Mouse (Mus musculus) cerebellum, adult 9-10 months (tissue): ENCODE results near the gene Med22.
"Not testable (repeated sequence)": the region's sequence is repeated elsewhere in the genome, so short reads cannot be mapped to it uniquely, and the experiment has no call there.

Source experiments
- DNase-seq: peaks from one replicate; pipeline ENCODE4 v3.0.0; 2022

Gene Med22

DNA sequence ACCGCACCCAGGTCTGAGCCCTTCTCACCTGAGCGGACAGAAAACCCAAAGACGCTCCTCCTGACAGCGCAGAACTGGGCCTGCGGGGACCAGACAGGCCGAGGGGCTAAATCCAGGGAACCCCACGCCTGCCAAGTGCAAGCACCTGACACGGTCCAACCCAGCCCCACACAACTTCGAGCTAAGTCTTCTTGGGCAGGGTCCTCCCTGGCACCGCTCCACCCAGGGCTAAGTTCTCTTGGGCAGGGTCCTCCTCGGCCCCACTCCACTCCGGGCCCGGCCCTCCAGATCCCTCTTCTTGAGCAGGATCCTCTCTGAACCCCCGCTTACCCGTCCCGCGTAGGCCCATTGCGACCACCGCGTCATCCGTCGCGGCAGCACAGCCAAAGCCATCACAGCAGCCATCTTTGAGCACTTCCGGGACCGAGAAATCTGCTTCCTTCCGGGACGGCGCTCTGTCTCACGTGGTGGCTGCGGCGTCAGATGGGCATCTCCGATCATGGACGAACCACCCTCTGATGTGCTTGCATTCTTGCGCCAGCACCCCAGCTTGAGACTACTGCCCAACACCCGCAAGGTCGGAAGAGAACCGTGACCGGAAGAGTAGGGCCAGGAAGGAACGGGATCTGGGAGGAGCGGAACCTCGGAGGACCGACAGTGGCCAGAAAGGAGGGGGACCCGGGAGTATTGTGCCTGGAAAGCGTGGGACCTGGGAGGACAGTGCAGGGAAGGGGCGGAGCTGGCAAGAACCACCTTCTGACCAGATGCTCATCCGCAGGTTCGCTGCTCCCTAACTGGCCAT is 5.7 kb upstream of the Med22 start, which contains the start of the genes Surf2 and Surf1:
Gene Surf2 (plus strand): TSS at position 441 of the 802 bp plus-strand sequence.
Gene Surf1 (minus strand): TSS at position 604 of the 802 bp plus-strand sequence.
- DNase-seq: peak; percentile 83

- DNase-seq: no peak
These were observed 3.9 kb upstream of the Med22 start for GRCm38 (mm10) chr2:26914148-26914941.

DNA sequence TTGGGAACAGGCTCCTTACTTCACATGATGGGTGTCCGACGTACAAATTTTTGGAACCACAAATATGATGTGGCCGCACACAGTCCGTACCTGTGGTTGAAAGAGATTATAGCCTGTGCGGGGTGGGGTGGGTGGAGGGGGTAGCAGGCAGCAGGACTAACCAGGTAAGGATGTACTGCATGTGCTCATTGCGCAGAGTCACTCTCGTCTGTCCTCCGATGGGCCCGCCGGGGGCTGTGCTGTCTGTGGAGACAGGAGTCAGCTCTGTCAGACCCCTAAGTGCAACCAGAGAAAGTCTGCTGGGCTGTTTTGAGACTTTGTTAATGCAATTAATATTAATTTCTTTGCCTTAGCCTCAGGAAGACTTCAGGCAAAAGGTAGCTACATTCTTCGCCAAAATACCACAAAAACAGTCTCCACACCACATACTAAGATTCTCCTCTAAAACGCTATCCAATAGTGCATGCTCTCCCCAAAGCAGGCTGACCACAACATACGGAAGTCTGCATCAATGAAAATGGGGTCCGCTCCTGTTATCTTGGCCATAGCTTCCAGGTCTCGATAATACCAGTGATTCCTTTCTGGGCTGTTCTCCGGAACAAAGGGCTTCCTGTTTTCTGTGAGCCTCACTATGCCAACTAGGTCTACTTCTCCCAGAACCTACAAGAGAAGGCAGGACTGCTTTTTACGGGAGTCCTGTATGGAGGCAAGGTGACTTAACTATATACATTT is 3.1 kb upstream of the Med22 start:
- DNase-seq: no peak

DNA sequence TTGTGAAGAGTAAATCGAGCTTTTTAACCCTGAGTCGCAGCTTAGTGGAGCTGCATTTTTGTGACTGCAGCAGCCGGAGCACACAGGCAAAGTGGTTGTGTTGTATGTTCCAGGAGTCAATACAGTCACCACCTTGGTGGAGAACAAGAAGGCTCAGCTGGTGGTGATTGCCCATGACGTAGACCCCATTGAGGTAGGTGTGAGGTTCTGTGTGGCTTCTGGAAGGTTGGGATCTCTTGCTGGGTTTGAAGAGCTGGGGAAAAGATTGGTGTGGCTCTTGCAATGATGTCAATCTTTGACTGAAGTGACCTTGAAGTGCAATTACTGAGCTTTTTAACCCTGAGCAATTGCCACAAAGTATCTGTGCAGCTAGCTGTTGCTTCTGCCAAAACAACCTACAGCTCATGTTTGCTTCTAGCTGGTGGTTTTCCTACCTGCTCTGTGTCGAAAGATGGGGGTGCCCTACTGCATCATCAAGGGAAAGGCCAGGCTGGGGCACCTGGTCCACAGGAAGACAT is 1.8 kb upstream of the Med22 start:
- DNase-seq: peak; percentile 42

GRCm38 (mm10) chr2:26910994-26911765 is 703 bp upstream of the Med22 start:
- peak; percentile 50 for DNase-seq

GRCm38 (mm10) chr2:26909387-26909784 is 1.1 kb downstream of the Med22 start:
- DNase-seq: no peak

- peak; percentile 37 for DNase-seq
These were observed 1.6 kb downstream of the Med22 start for GRCm38 (mm10) chr2:26908710-26909386.

DNA sequence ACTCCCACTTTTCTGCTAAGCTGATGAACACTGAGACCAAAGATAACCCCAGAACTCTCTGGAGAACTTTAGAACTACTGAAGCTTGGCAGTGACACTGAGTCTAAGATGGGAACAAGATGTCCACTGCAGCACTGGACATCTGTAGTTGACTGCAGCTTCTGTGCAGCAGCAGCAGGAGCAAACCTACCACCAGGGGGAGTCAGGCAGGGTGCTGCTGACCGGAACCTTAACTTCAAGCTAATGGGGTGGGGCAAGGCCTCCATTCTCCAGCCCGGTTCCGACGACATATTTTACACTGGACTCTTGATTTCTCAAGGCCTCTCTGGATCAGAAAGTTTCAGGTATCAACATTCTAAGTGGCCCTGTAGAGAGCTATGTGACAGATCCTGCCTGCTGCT is 3.4 kb downstream of the Med22 start:
- DNase-seq: peak; percentile 46

- DNase-seq: no peak
These were observed 4.0 kb downstream of the Med22 start for GRCm38 (mm10) chr2:26906431-26906830.

- no peak for DNase-seq
These were observed 4.5 kb downstream of the Med22 start for GRCm38 (mm10) chr2:26905936-26906335.

GRCm38 (mm10) chr2:26903311-26903710 is 7.2 kb downstream of the Med22 start:
- DNase-seq: no peak

- peak; percentile 95 for DNase-seq
These were observed 7.8 kb downstream of the Med22 start, which contains the start of gene Surf6 for GRCm38 (mm10) chr2:26902467-26903220. Gene Surf6 (minus strand): TSS chr2:26902879.

DNA sequence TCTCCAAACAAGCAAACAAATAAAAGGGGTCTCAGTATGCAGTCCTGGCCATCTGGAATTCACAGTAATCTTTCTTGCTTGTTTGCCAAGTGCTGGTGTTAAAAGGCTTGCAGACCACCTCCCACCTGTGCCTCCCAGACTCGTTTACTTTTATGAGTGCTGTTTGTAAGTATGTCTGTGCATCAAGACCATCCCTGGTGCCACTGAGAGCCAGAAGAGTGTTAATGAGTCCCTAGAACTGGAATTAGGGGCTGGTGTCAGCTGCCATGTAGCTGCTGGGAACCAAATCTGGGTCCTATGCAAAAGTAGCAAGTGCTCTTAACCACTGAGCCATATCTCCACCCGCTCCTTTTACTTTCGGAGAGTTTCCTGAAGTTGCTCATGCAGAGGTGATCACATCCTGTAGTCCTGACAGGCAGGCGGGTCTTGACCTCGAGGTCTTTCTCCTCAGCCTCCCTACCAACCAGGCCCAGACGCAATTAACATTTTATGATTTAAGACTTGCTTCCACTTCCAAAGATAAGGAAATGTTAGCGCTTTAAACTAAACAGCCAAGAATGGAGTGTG is 8.6 kb downstream of the Med22 start:
- no peak for DNase-seq

GRCm38 (mm10) chr2:26900731-26901130 is 9.7 kb downstream of the Med22 start:
- DNase-seq: no peak

DNA sequence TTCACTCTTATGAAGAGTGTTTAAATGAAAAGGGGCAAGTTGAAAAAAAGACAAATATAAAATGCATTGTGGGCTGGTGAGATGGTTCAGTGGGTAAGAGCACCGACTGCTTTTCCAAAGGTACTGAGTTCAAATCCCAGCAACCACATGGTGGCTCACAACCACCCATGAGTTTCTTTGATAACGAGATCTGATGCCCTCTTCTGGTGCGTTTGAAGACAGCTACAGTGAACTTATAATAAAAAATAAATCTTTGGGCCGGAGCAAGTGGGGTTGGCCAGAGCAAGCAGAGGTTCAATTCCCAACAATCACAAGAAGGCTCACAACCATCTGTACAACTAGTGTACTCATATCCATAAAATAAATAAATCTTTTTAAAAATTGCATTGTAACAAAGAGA is 14.6 kb downstream of the Med22 start:
- DNase-seq: no peak

DNA sequence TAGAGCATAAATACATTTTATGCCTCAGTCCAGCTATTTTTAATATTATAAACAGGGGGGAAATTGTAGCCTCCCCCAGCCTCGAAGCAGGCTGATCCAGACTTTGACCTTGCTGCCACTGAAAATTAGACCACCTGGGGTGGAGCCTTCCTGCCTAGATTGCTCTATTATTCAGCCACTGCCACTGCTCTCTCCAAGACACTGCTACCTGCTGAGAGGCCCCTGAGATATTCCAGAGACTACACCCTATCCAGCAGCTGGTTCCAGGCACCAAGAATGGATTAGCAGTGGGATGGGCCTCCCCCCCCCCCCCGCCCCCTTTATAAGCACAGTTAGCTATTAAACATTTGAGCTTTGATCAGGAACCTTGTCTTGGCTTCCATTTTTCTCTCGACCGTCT is 24.3 kb downstream of the Med22 start:
- not testable (repeated sequence) for DNase-seq

DNA sequence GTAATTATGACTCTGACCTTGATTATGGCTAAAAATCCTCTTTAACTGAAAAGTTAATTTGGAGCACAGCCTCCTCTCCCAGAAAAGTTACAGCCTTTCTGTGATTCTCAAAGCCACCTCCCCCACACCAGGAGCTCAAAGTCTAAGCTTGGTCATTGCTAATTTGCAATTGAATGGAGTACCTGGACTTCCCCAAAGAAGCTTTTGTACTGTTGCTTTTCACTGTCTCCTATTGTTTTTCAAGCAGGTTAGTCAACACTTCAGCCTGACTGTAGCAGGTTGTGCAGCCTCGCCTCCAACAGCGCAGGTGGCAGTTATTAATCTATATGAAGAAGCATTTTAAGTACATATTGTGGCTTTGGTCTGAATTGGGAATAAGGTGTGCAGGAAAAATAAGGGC is 24.9 kb downstream of the Med22 start:
- not testable (repeated sequence) for DNase-seq

GRCm38 (mm10) chr2:26878571-26878970 is 31.9 kb downstream of the Med22 start:
- no peak for DNase-seq

DNA sequence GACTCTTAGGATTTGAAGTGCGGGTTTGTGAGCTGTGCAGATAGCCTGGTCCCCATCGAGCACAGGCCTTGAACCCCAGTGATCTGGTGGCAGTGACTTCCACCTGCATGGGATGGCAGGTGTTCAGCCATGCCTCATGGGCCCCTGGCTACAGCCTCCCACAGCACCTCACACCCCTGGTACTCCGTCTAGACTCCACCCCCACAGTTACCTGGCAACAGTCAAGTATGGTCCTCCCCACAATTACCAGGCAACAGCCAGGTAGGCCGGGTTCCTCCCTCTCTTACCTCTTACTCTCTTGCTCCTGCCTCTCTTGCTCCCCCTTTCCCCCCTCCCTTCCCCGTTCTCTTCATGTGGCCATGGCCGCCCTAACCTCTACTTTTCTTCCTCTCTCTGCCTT is 39.8 kb downstream of the Med22 start:
- no peak for DNase-seq

GRCm38 (mm10) chr2:26864879-26865278 is 45.6 kb downstream of the Med22 start, which contains the start of gene Abo:
Gene Abo (minus strand): TSS chr2:26864979.
- DNase-seq: no peak
